Mouse (Mus musculus) intestine, embryonic 15.5 days (tissue): ENCODE data around the gene Atf7. TPM values are rescaled to one million over a fixed set of nuclear protein-coding genes. Genes with fewer than 3 reads are reported as not detected.
A peak's percentile ranks its signal among the peaks of the same experiment; 100 is the strongest.
"Not testable (repeated sequence)": the region's sequence is repeated elsewhere in the genome, so short reads cannot be mapped to it uniquely, and the experiment has no call there.

ENCODE experiments used
- ATAC-seq: fragments of 200-750 bp; cut with Nextera tagmentation; 2 replicates; pipeline ENCODE4 v1.8.0; 2017; ENCODE audit warnings: moderate TSS enrichment, moderate library complexity
- H3K27ac ChIP-seq: fragments of 300-500 bp; sonication (generic); 2 replicates; pipeline ENCODE4 v1.5.1; 2015; ENCODE audit warnings: mild to moderate bottlenecking, inconsistent platforms
- H3K27me3 ChIP-seq: fragments of 300-500 bp; sonication (generic); replicated peaks from 2 replicates; pipeline ENCODE4 v1.6.1; 2015; ENCODE audit warnings: inconsistent platforms
- H3K36me3 ChIP-seq: fragments of 300-500 bp; sonication (generic); 2 replicates; pipeline ENCODE4 v1.6.1; 2015; ENCODE audit warnings: inconsistent platforms
- H3K4me1 ChIP-seq: fragments of 300-500 bp; sonication (generic); replicated peaks from 2 replicates; pipeline ENCODE4 v1.6.1; 2015; ENCODE audit warnings: inconsistent platforms
- H3K4me2 ChIP-seq: fragments of 300-500 bp; sonication (generic); replicated peaks from 2 replicates; pipeline ENCODE4 v1.6.1; 2015; ENCODE audit warnings: mild to moderate bottlenecking, inconsistent platforms
- H3K4me3 ChIP-seq: fragments of 300-500 bp; sonication (generic); replicated peaks from 2 replicates; pipeline ENCODE4 v1.5.1; 2015; ENCODE audit warnings: inconsistent platforms
- H3K9ac ChIP-seq: fragments of 300-500 bp; sonication (generic); 2 replicates; pipeline ENCODE4 v1.6.1; 2015; ENCODE audit warnings: inconsistent platforms
- H3K9me3 ChIP-seq: fragments of 300-500 bp; sonication (generic); 2 replicates; pipeline ENCODE4 v1.6.1; 2016; ENCODE audit warnings: inconsistent platforms
- WGBS: fragments of 180-500 bp; shearing (Covaris S2); methylation state at CpG from one replicate; pipeline ENCODE4 v1.1.7; 2015; 5-methylcytosine and 5-hydroxymethylcytosine counted together
- polyA plus RNA-seq: library from polyadenylated mRNA; unstranded; fragments of >200 nt; fragmentation: Nextera tagmentation; extraction: Ambion mirVana; gene quantifications from 2 replicates; pipeline ENCODE4 v1.2.1, GENCODE M21; 2015

The Atf7 gene
- polyA plus RNA-seq, result 25.9 and 31.8 TPM in 2 replicates

- ATAC-seq, result peak; percentile 99
- H3K36me3 ChIP-seq, result no peaks in the 10 kb centered on the region
These were observed at the start of gene Atf7, which contains the start of gene Gm28047 for GRCm38 (mm10) chr15:102624970-102625686. TSS of gene Atf7 (minus strand) at chr15:102625464. TSS of gene Gm28047 (minus strand) at chr15:102625067.

GRCm38 (mm10) chr15:102673548-102673947 lies 48.3 kb upstream of the Atf7 start:
- peak overlapping the region; percentile 98 for H3K27ac ChIP-seq
- H3K27me3 ChIP-seq, result no peaks in the 10 kb centered on the region
- H3K4me3 ChIP-seq, result peak overlapping the region; percentile 19
- ATAC-seq, result peak; percentile 52
- no peaks in the 10 kb centered on the region for H3K9me3 ChIP-seq
- peaks cover 12% of the 10 kb centered on the region; the same call in 1 of the 2 replicates for H3K4me1 ChIP-seq
- H3K36me3 ChIP-seq, result no peaks in the 10 kb centered on the region
- H3K9ac ChIP-seq, result 0 out of 2 replicates have a peak overlapping the region, but pooled peaks have one; percentile 23
- WGBS, result 3% methylated on average over 10 of the region's 10 CpGs
- H3K4me2 ChIP-seq, result peak overlapping the region; percentile 88

More at GRCm38 (mm10) chr15:102624970-102625686, at the start of gene Atf7, which contains the start of gene Gm28047:
- Histone ChIP-seq H3K27ac (peak within 1 kb of the TSS; percentile 100), H3K4me3 (peak within 1 kb of the TSS; percentile 66), H3K4me1 (peaks cover 4% of the 10 kb centered on the region), H3K9ac (peak within 1 kb of the TSS; percentile 88), H3K9me3 (no peaks in the 10 kb centered on the region), H3K27me3 (no peaks in the 10 kb centered on the region), H3K4me2 (peak within 1 kb of the TSS; percentile 88)
- under 1% methylated on average over 51 of the region's 51 CpGs for WGBS

GRCm38 (mm10) chr15:102672215-102673071 lies 47.2 kb upstream of the Atf7 start, which contains the start of gene Atp5g2:
TSS of gene Atp5g2 (minus strand) at chr15:102672352.
- peaks cover 12% of the 10 kb centered on the region; the same call in 1 of the 2 replicates for H3K4me1 ChIP-seq
- no peaks in the 10 kb centered on the region for H3K27me3 ChIP-seq
- 3% methylated on average over 37 of the region's 37 CpGs for WGBS
- peak within 1 kb of the TSS; percentile 48 for H3K4me3 ChIP-seq
- ATAC-seq, result no peak
- H3K27ac ChIP-seq, result peak within 1 kb of the TSS; percentile 98
- no peaks in the 10 kb centered on the region for H3K9me3 ChIP-seq
- H3K4me2 ChIP-seq, result peak within 1 kb of the TSS; percentile 88
- no peaks in the 10 kb centered on the region for H3K36me3 ChIP-seq
- peak within 1 kb of the TSS; percentile 70 for H3K9ac ChIP-seq

- Histone ChIP-seq H3K4me2 (peak overlapping the region; percentile 88), H3K9me3 (no peaks in the 10 kb centered on the region), H3K27ac (peak overlapping the region; percentile 98), H3K4me3 (peak overlapping the region; percentile 48), H3K9ac (peak overlapping the region; percentile 70), H3K27me3 (no peaks in the 10 kb centered on the region), H3K4me1 (peaks cover 12% of the 10 kb centered on the region; the same call in 1 of the 2 replicates), H3K36me3 (peaks cover 5% of the 10 kb centered on the region; the same call in 1 of the 2 replicates)
- ATAC-seq, result peak; percentile 68
- under 1% methylated on average over 34 of the region's 34 CpGs for WGBS
These were observed 46.5 kb upstream of the Atf7 start for GRCm38 (mm10) chr15:102671721-102672214.

GRCm38 (mm10) chr15:102670767-102671575 lies 45.7 kb upstream of the Atf7 start:
- peaks cover 12% of the 10 kb centered on the region; the same call in 1 of the 2 replicates for H3K4me1 ChIP-seq
- no peaks in the 10 kb centered on the region for H3K27me3 ChIP-seq
- peak overlapping the region; percentile 82 for H3K4me3 ChIP-seq
- H3K4me2 ChIP-seq, result peak overlapping the region; percentile 88
- peak overlapping the region; percentile 98 for H3K27ac ChIP-seq
- peak overlapping the region; percentile 97 for H3K9ac ChIP-seq
- H3K36me3 ChIP-seq, result peaks cover 7% of the 10 kb centered on the region; the same call in 1 of the 2 replicates
- peak; percentile 92 for ATAC-seq
- H3K9me3 ChIP-seq, result no peaks in the 10 kb centered on the region
- WGBS, result under 1% methylated on average over 53 of the region's 53 CpGs

GRCm38 (mm10) chr15:102670281-102670680 lies 45.0 kb upstream of the Atf7 start:
- Histone ChIP-seq H3K4me1 (peaks cover 12% of the 10 kb centered on the region; the same call in 1 of the 2 replicates), H3K27ac (peak overlapping the region; percentile 95), H3K9ac (peak overlapping the region; percentile 97), H3K9me3 (no peaks in the 10 kb centered on the region), H3K36me3 (peaks cover 7% of the 10 kb centered on the region; the same call in 1 of the 2 replicates), H3K4me3 (peak overlapping the region; percentile 82), H3K27me3 (no peaks in the 10 kb centered on the region), H3K4me2 (peak overlapping the region; percentile 53)
- no peak for ATAC-seq
- 7% methylated on average over 6 of the region's 6 CpGs for WGBS

- no peak overlapping the region for H3K27ac ChIP-seq
- no peak overlapping the region for H3K4me3 ChIP-seq
- H3K4me2 ChIP-seq, result peak overlapping the region; percentile 53
- no peaks in the 10 kb centered on the region for H3K27me3 ChIP-seq
- peaks cover 12% of the 10 kb centered on the region; the same call in 1 of the 2 replicates for H3K4me1 ChIP-seq
- ATAC-seq, result no peak
- WGBS, result 81% methylated on average over 8 of the region's 8 CpGs
- H3K36me3 ChIP-seq, result peaks cover 8% of the 10 kb centered on the region
- no peaks in the 10 kb centered on the region for H3K9me3 ChIP-seq
- H3K9ac ChIP-seq, result no peak overlapping the region
These were observed 44.3 kb upstream of the Atf7 start for GRCm38 (mm10) chr15:102669571-102669970.

- H3K4me3 ChIP-seq, result no peak overlapping the region
- peaks cover 26% of the 10 kb centered on the region for H3K36me3 ChIP-seq
- WGBS, result 47% methylated on average over 4 of the region's 4 CpGs
- peaks cover 4% of the 10 kb centered on the region; the same call in 1 of the 2 replicates for H3K4me1 ChIP-seq
- no peaks in the 10 kb centered on the region for H3K27me3 ChIP-seq
- H3K9me3 ChIP-seq, result no peaks in the 10 kb centered on the region
- ATAC-seq, result peak; percentile 41; the same call in 1 of the 2 replicates
- H3K27ac ChIP-seq, result no peak overlapping the region
- no peak overlapping the region for H3K4me2 ChIP-seq
- H3K9ac ChIP-seq, result no peak overlapping the region
These were observed 40.2 kb upstream of the Atf7 start for GRCm38 (mm10) chr15:102665494-102665893.

- H3K36me3 ChIP-seq, result peaks cover 26% of the 10 kb centered on the region
- WGBS, result 88% methylated on average over 8 of the region's 8 CpGs
- ATAC-seq, result no peak
These were observed 38.6 kb upstream of the Atf7 start for GRCm38 (mm10) chr15:102663825-102664224.

GRCm38 (mm10) chr15:102662601-102663000 lies 37.3 kb upstream of the Atf7 start:
- H3K4me3 ChIP-seq, H3K4me1 ChIP-seq, H3K9me3 ChIP-seq, H3K4me2 ChIP-seq, H3K27ac ChIP-seq, ATAC-seq, H3K27me3 ChIP-seq, H3K9ac ChIP-seq: not testable (repeated sequence)
- H3K36me3 ChIP-seq, result peaks cover 26% of the 10 kb centered on the region
- WGBS, result no CpG with 5 or more reads among the region's 2 CpGs

More at GRCm38 (mm10) chr15:102663825-102664224, 38.6 kb upstream of the Atf7 start:
- Histone ChIP-seq H3K4me1 (no peaks in the 10 kb centered on the region), H3K27ac (no peak overlapping the region), H3K4me3 (no peak overlapping the region), H3K9me3 (no peaks in the 10 kb centered on the region), H3K9ac (no peak overlapping the region), H3K4me2 (no peak overlapping the region), H3K27me3 (no peaks in the 10 kb centered on the region)

GRCm38 (mm10) chr15:102657926-102658381 lies 32.7 kb upstream of the Atf7 start:
- Histone ChIP-seq H3K36me3 (peaks cover 5% of the 10 kb centered on the region), H3K4me2 (no peak overlapping the region), H3K9me3 (no peaks in the 10 kb centered on the region), H3K27me3 (no peaks in the 10 kb centered on the region), H3K9ac (no peak overlapping the region), H3K4me1 (peaks cover 23% of the 10 kb centered on the region), H3K27ac (peak overlapping the region; percentile 93), H3K4me3 (no peak overlapping the region)
- peak; percentile 35 for ATAC-seq
- 37% methylated on average over 3 of the region's 3 CpGs for WGBS
